Mouse (Mus musculus): ENCODE results near the gene Hfe2. TPM values are rescaled to one million over a fixed set of nuclear protein-coding genes. Genes with fewer than 3 reads are reported as not detected.
"Not testable (repeated sequence)": the region's sequence is repeated elsewhere in the genome, so short reads cannot be mapped to it uniquely, and the experiment has no call there.

The Hfe2 gene
- total RNA-seq, 2 experiments from 2014 or later, result 0.77 to 2.1 TPM

DNA sequence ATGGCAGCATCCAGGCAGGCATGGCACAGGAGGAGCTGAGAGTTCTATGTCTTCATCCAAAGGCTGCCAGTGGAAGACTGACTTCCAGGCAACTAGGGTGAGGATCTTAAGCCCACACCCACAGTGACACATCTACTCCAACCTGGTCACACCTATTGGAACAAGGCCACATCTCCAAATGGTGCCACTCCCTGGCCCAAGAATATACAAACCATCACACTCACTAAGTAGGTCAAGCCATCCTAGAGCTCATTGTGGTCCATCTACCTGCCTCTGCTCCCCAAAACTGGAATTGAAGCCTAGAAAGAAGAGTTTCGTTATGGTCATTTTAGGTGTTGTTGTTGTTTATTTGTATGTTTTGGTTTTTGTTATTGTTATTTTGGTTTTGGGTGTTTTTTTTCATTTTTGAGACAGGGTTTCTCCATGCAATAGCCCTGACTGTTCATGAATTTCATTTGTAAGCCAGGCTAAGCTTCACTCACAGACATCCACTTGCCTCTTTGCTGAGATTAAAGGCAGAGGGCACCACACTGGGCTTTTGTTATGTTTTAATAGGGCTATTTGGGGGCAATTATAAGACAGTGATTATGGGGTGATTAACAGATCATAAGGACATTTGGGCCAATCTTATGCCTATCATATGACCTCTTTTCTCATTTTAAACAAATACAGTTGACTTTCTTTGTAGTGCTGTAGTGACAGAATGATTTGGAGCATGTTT is 29.3 kb upstream of the Hfe2 start:
- intact Hi-C loops (cut with DNase I), result no loop called here

DNA sequence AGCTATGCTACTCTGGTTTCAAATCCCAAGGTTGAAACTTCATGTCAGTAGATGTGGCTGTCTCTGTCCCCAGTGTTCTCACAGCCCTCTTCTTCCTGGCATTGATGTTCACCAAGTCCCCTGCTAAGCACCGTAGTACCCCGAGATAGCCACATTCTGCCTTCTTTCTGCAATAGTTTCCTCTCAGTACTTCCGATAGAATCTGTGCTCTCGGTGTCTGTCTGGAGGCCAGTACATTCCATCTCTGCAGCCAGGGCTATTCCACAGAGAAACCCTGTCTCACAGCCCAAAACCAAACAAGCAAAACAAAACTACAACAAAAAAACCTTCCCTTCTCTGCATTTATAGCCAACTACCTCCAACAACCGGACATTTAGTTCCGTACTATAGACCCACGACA is 28.8 kb upstream of the Hfe2 start:
- DNase-seq (ENCODE audit: low spot score in 2 of 2), result no peak
- intact Hi-C loops (cut with DNase I), result no loop called here

More for the DNA sequence above, 29.3 kb upstream of the Hfe2 start:
- no peak for DNase-seq (ENCODE audit: low spot score in 2 of 2)

- DNase-seq (ENCODE audit: low spot score in 2 of 2); intact Hi-C loops (cut with DNase I): not testable (repeated sequence)
Observed at GRCm38 (mm10) chr3:96496620-96497275, 28.2 kb upstream of the Hfe2 start.

DNA sequence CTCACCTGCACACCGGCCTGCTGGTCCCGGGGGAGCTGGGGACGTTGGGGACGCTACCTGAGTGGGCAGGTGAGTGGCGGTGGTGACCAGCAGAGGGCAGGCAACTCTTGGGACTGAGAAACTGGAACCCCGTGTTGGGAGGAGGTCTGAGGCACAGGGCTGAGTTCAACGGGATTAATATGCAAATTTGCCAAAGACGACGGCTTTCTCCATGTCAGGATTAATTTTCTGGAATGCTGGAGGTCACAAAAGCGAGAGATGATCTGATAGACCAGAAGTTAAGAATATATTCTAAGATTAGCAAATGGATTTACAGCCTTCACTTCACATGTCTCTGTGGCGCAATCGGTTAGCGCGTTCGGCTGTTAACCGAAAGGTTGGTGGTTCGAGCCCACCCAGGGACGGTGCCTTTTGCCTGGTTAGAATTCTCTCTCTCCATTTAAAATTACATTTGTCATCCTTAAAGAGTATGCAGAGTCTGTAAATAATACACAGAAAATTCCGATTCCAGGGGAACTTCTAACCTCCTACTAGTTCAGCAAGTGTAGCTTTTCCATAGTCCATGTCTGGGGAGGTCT is 27.4 kb upstream of the Hfe2 start:
- peak; percentile 78 to 86 for DNase-seq (ENCODE audit: low spot score in 2 of 2)
- intact Hi-C loops (cut with DNase I), result no loop called here

DNA sequence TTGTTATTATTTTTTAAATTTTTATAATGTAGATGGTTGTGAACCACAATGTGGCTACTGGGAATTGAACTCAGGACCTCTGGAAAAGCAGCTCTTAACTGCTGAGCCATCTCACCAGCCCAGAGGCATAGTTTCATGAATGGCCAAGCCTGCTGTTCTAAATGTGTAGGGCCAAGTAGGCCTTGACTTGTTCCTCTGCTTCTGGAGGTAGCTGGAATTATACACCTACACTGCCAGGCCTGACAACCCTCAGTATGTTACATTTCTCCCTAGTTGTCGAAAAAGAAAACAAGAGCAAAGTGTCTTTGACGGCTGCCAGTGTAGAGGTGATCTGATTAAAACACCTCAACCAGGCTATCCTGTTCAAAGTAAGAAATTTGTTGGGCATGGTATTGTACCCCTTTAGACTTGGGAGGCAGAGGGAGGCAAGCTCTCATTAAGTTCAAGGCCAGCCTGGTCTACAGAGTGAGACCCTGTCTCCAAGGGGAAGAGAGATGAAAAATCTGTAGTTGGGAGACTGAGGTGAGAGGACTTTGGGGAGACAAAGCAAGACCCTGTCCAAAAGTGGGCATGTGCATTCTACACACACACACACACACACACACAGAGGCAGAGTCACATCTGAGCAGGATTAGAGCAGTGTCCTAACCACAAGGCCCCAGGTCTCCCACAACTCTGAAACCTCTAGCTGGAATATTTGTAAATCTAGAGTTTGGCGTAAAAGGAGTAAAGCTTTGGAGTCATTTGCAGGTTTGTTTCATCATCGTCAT is 26.3 kb upstream of the Hfe2 start:
- intact Hi-C loops (cut with DNase I), result no loop called here
- no peak for DNase-seq (ENCODE audit: low spot score in 2 of 2)

DNA sequence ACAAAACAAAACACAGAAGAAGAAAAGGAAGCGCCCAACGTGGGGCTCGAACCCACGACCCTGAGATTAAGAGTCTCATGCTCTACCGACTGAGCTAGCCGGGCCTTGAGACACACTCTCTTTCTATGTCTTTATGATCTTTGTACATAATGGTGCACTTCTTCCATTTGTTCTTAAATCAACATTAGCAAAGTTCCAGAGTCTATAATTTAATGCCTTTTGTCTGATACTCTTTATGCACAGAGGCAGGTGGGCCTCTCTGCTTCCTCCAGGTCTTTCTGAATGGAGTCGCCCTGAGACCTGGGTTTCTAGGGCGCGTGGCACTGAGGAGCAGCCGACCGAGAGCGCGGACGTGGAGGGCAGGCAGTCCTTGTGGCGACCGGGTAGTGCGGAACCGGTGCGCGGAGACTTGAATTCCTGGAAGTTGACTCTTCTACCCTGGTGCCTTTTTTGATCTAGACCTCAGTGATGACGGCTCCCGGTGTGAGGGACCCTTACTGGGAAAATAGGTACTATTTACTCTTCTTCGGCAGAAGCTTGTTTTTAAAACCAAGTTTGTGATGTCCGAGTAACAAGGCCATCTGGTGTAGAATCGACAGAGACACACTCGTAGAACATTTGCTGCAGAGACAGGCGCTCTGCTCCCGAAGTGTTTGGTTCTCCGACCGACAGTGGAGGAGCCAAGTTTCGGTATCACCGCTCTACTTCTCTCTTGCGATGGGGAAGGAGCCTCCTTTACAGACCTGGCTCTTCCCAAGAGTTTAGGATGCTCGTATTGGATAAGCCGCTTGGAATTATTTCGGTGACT is 25.3 kb upstream of the Hfe2 start:
- intact Hi-C loops (cut with DNase I), result loop anchor here (2.0 to 5.0 kb wide), 2 partner anchors 99 to 222 kb away; no protein-coding TSS in a partner anchor
- DNase-seq (ENCODE audit: low spot score in 2 of 2), result peak; percentile 77 to 82

GRCm38 (mm10) chr3:96500289-96500621 is 24.7 kb upstream of the Hfe2 start:
- peak; percentile 93 to 95 for DNase-seq (ENCODE audit: low spot score in 2 of 2)
- intact Hi-C loops (cut with DNase I), result loop anchor here (2.0 to 5.0 kb wide), 2 partner anchors 99 to 223 kb away; no protein-coding TSS in a partner anchor

GRCm38 (mm10) chr3:96500691-96501265 is 24.2 kb upstream of the Hfe2 start:
- intact Hi-C loops (cut with DNase I), result loop anchor here (2.0 to 5.0 kb wide), 2 partner anchors 98 to 223 kb away; no protein-coding TSS in a partner anchor
- peak; percentile 83 to 87 for DNase-seq (ENCODE audit: low spot score in 2 of 2)

GRCm38 (mm10) chr3:96501391-96502115 is 23.4 kb upstream of the Hfe2 start:
- intact Hi-C loops (cut with DNase I), result loop anchor here (2.0 to 5.0 kb wide), 2 partner anchors 97 to 224 kb away; no protein-coding TSS in a partner anchor
- DNase-seq (ENCODE audit: low spot score in 2 of 2), result peak; percentile 80 to 87

DNA sequence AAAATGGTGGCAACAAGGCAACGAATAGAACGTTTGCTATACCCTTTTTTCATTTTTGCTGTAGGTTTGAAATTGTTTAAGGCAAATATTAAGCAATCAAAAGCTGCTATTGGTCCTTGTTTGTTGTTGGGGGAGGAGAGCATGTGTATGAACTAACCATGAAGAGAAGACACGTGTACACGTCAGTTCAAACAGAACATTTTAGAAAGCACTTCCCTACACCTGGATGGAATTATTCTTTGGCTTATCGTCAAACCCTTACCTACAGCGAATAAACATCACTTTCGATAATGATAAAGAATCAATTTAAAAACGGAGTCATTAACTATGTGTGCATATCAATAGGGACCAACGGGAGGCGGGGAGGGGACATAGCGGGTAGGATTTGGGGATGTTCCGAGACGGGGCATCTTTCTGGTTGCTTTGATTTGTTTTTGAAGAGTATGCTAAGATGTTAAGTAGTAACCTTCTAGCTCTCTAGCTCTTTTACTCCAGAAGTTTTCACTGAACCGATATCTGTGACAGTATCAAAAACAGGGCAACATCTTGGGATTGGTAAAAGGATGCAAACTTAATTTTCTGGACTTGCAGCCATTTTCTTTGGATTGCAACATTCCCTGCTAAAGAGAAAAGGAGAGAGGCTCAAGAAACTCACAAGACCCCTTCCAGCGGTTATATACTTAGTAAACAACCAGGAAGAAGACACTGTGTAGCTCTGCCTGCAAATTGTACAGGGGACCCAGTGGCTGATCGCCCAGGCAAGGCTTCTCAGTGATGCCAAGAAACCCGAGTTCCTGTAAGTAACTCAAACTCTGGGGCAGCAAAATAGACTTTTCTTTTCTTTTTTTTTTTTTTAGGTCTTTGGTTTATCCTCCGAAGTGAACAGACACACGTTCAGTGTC is 22.5 kb upstream of the Hfe2 start:
- DNase-seq (ENCODE audit: low spot score in 2 of 2), result no peak
- intact Hi-C loops (cut with DNase I), result loop anchor here (5.0 kb wide), 1 partner anchor 225 kb away; no protein-coding TSS in a partner anchor

DNA sequence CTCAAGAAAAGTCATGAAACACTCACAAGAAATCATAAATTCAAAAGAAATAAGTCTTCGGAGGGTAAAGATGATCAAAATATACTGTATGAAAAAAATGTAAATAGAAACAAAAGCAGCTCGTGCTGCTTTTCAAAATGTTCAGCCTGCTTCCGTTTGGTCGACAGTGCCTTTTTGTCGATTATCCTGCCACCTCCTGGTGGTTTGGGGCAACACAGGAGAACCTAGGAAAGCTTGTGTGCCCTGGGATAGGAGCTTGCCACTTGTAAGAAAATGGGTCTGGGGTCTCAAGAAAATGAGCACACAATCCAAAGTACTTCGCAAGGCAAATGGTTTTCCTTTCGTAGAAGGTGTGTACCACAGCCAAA is 21.9 kb upstream of the Hfe2 start:
- DNase-seq (ENCODE audit: low spot score in 2 of 2), result peak in 1 of 2 experiments; percentile 57
- intact Hi-C loops (cut with DNase I), result loop anchor here (5.0 kb wide), 1 partner anchor 226 kb away; no protein-coding TSS in a partner anchor

GRCm38 (mm10) chr3:96503946-96504345 is 21.0 kb upstream of the Hfe2 start:
- intact Hi-C loops (cut with DNase I), result loop anchor here (5.0 kb wide), 1 partner anchor 227 kb away; no protein-coding TSS in a partner anchor
- no peak for DNase-seq (ENCODE audit: low spot score in 2 of 2)

GRCm38 (mm10) chr3:96504931-96505330 is 20.0 kb upstream of the Hfe2 start:
- intact Hi-C loops (cut with DNase I), result loop anchor here (5.0 kb wide), 1 partner anchor 228 kb away; no protein-coding TSS in a partner anchor
- no peak for DNase-seq (ENCODE audit: low spot score in 2 of 2)

DNA sequence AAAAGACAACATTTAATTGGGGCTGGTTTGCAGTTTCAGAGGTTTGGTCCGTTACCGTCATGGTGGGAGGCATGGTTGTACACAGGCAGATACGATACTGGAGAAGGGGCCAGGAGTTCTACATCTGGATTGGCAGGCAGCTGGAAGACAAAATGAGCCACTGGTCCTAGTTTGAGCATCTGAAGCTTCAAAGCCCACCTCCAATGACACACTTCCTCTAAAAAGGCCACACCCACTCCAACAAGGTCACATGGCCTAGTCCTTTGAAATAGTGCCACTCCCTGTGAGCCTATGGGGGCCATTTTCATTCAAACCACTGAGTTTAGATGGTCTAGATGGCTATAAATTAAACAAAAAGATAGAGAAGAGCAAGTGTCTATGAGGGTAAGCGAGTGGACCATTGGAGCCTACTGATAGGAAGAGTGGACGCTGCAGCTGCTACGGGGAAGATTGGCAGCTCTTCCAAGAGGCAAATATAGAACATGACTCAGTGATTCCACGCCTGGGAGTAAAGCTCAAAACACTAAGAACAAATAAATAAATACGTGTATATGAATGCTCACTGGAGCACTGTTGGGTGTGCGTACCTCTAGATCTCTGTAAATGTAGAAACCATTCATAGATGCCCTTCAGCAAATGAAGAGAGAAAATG is 18.4 kb upstream of the Hfe2 start:
- intact Hi-C loops (cut with DNase I), result no loop called here
- no peak for DNase-seq (ENCODE audit: low spot score in 2 of 2)

DNA sequence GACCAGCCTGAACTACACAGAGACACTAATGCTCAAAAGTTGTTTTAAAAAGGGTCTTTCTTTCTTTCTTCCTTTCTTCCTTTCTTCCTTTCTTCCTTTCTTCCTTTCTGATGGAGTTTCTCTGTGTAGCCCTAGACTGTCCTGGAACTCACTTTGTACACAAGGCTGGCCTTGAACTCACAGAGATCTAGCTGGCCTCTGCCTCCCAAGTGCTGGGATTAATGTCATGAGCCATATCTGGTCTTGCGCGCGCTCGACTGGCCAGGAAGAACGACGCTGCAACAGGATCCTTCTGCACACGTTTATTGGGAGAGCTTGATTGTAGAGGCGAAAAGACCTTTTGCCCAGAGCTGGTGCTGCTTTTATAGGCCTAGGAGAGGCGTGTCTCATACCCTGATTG is 17.0 kb upstream of the Hfe2 start:
- intact Hi-C loops (cut with DNase I); DNase-seq (ENCODE audit: low spot score in 2 of 2): not testable (repeated sequence)

GRCm38 (mm10) chr3:96520171-96520570 is 4.8 kb upstream of the Hfe2 start:
- intact Hi-C loops (cut with DNase I), result loop anchor here (10.0 kb wide), 1 partner anchor 1155 kb away; the partner anchor contains the start of gene Gm17651
- no peak for DNase-seq (ENCODE audit: low spot score in 2 of 2)
